Mouse (Mus musculus) thymus, adult 2 months (tissue): Measurements from ENCODE around the gene Nek8.

ENCODE experiments used
- CTCF ChIP-seq: fragments of 200-500 bp; IDR thresholded peaks from 2 replicates; pipeline ENCODE4 v1.5.1; 2012; ENCODE audit warnings: mild to moderate bottlenecking, control low read depth, low read length, moderate library complexity, borderline replicate concordance; ENCODE audit not compliant: control insufficient read depth, poor library complexity, insufficient read depth; ENCODE audit errors: extremely low read depth
- POLR2A ChIP-seq: fragments of 200-500 bp; IDR thresholded peaks from 2 replicates; pipeline ENCODE4 v1.6.1; 2012; ENCODE audit warnings: mild to moderate bottlenecking, low read length, control low read depth, moderate library complexity; ENCODE audit not compliant: control insufficient read depth, poor library complexity, insufficient read depth; ENCODE audit errors: extremely low read depth

GRCm38 (mm10) chr11:78140665-78141064, 35.8 kb downstream of the Nek8 start:
- no peak for TF ChIP-seq POLR2A
- no peak for TF ChIP-seq CTCF
